Mouse (Mus musculus) left cerebral cortex, adult 11 months (tissue): ENCODE measurements at regions not wholly inside any gene's neighbourhood (a gene's known extent, or its start where the extent isn't known, plus 50 kb on each side); places are given as distances from the start of the nearest gene placed in this dataset.

Experiments
- DNase-seq: peaks from one replicate; pipeline ENCODE4 v3.0.0; 2022; ENCODE audit warnings: low spot score

DNA sequence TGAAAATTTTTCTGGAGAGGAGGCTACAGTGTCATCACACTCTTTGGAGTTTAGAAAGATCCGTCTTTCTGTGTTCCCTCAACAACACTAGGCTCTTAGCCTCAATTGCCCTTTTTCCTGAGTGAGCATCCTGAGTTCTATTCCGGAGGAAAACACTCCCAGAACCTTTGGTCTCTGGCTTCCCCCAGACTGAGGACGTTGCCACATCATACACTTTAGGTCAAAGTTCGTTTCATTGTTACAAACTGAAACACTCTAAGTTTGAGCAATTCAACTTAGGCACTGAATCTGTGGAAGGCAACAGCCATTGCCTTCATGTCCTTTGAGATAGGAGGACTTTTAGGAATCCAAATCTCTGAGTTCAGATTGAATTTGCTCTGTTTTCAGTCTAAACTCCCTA lies 85.0 kb downstream of the Arl4a start:
- DNase-seq = no peak

DNA sequence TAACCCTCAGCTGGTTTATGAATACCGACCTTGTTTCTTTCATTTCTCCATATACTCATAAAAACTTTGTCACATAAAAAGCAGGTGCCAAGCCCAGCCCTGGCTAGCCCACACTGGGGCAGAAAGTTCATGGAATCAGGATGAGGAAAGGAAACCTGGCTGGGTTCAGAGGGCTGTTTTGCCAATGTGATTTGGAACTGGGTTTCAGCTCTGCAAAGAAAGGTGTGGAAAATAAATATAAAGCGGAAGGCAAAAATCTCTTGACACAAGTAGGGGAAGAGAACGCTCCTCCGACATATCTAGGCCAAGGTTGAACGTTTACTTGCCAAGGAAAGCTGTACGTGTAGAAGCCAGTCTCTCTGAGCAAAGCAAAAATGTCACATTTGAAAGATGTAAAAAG lies 85.9 kb downstream of the Arl4a start:
- no peak for DNase-seq

DNA sequence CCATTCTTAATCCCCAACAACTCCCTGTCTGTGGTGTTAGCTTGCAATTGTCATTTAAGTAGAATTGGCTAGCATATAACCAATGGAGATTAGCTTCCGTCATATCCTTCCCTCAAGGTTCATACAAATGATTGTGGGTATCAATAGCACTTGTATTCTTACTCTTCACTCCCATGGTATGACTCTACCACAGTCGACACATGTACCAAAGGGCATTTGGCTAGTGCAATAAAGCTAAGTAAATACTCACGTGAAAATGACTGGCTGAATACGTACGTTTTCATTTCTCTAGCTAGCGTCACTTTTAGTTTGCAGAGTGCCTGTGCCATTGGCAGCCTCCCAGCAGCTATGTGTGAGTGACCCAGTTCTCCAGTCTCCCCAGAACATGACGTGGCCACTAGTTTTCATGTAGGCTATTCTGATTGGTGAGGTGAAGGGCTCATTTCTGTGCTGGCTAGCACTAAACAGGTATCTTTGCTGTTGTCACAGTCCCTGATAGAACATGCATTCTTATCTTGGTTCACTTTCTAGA lies 87.5 kb downstream of the Arl4a start:
- DNase-seq = no peak

DNA sequence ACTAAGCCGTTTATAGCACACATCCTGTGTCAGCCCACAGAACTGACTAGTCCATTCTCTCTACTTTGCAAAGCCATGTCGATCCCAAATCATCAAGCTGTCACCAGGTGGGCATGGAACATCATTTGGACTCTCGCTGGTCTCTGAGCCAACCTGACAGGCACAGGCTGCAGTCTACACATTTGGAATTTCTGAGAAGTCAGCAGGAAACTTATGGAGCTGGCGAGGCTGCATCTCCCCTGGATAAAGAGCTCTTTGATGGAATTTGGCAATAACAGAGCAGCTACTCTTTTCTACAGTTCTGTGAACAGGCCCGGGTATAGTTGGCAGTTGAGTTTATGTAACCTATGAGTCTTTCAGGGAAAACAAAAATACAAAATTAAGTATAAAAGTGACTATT lies 94.9 kb downstream of the Arl4a start:
- DNase-seq = no peak

DNA sequence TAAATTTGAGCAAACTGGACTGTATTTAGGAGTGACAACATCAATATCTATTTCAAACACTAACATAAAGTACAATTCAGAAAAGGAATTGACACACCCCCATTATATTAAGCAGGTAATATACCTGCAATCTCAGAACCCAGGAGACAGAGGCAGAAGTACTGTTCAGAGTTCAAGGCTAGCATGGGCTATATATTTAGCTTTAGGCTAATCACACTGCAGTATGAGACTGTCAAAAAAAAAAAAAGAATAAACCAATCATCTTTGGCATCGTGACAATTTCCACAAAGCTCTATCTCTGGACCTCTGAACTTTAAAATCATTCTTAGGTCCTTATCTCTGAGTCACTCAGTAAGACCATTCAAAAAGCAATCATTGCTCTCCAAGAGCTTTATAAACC lies 96.7 kb downstream of the Arl4a start:
- DNase-seq = no peak

DNA sequence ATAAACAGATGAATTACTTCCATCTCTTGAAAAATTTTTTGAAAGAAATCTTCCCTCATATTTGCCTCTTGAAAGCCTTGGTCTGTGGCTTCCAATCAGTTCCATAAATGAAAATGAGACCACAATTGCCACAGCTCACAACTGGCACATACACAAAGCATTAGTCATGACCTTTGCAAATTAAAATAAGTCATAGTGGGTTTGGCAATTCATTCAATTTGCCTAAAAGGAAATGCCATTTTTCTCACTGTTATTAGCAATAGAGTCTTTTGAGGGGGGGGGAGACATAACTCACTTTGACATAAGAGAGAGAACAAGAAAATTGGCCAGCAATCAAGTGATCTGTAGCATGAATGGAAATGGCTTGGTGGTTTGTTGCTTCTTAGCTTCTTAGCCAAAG lies 98.8 kb downstream of the Arl4a start:
- DNase-seq = no peak

DNA sequence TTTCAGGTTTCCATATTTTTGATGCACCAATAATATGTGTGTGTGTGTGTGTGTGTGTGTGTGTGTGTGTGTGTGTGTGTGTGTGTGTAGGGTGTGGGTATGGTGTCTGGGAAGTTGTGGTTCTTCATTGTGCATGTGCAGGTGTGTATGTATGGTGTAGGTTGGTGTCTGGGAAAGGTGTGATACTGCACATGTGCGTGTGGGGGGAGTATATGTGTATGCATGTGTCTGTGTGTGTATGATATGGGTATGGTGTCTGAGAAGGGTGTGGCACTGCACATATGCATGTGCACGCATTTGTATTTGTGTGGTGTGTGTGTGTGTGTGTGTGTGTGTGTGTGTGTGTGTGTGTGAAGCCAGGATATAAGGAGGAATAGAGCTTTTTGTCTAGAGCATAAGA lies 99.6 kb downstream of the Arl4a start:
- DNase-seq = no peak

DNA sequence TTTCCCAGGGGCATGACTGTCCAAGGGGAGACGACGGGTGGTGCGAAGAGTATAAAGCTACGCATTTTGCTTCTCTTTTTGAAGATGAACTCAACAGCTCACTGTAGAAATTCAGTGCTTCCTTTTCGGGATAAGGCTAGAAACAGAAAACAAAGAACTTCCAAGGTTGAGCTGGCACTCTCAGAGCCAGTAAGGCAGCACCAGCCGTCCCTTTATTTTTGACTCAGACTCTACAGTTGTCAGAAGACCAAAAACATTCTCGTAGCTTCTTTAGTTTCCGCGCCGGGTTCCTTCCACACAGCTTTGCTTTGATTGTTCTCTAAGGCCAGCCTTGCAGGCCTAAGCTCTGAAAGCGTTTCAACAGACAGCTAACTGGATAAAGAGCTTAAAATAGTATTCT lies 101.5 kb downstream of the Arl4a start:
- no peak for DNase-seq

DNA sequence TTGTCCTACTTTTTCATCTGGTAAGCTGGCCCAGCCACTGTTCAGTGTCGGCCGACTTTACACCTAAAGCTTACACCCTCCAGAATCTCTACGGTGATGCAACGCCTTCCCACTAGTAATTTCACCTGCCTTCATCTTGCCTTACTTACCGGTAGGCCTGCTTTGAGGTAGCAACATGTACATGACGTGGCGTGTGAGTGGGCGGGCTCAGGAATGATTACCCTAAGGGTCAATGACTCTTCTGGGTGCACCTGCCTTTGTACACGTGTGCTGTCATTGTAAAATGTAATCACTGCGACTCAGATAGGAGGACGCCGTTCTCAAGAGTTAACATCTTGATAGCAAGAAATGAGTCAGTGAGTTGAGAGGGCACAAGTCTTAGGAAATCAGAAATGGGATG lies 102.0 kb downstream of the Arl4a start:
- DNase-seq = no peak

DNA sequence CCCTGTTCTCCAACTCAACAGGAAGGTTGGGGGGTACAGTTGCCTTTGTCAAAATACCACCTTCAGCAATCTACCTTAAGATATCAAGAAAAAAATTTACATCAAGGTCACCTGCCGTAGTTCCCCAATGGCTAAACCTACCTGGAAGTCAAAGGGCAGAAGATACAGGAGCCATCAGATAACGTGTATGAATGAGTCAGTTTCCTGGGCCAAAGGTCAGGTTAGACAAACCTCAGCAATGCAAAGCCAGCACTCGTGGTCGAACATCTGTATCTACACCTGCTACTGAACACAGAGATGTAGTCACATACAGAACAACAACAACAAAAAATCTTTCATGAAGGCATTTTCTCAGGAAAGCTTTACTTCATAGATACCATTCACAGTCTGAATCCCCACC lies 102.9 kb downstream of the Arl4a start:
- DNase-seq = no peak

DNA sequence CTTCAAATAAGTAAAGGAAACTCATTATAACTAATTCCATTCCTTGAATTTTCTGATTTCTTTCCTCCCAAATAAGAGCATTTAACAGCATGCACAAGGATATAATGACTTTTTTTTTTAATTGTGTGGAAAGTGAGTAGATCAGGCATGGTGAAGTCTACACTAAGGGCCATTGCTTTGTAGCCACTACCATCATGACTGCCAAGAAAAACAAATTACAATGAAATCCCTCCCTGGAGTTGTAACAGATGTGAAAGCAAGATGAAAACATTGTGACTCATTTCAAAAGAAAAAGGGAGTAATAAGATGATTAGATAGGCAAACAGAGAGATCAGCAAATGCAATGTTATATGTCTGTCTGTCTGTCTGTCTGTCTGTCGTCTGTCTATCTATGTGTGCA lies 106.6 kb downstream of the Arl4a start:
- no peak for DNase-seq

DNA sequence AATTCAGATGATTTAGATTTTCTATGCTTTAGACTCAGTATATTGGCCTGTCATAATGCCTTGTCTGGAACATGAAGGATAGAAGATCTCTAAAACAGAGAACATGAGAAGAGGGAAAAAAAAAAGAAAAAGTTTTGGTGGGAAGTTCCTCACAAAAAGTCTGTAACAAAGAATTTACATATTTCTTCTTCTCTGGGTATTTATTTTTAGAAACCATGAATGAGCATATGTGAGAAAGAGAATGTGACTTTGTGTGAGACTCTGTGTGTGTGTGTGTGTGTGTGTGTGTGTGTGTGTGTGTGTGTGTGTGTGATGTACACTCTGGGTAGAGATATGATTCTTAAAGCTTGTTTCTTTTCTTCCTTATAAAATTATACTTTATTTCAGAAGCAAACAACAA lies 109.9 kb downstream of the Arl4a start:
- no peak for DNase-seq

DNA sequence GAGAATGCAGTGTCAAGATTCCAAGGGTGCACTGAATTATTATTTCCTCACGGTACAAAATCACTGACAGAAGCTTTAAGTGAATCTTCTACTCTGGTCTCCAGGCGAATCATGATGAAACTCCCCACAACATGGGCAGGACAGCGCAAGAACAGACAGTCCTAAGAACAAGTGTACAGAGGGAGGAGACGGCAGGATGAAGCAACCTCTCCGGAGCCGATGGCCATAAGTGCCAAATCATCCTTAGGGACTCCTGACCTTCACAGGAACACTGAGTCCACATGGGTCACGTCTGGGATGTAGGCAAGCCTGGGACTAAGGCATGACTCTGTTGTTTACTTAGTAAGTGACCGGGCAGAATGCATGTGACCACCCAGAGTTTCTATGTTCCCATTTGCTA lies 110.8 kb downstream of the Arl4a start:
- DNase-seq = no peak

DNA sequence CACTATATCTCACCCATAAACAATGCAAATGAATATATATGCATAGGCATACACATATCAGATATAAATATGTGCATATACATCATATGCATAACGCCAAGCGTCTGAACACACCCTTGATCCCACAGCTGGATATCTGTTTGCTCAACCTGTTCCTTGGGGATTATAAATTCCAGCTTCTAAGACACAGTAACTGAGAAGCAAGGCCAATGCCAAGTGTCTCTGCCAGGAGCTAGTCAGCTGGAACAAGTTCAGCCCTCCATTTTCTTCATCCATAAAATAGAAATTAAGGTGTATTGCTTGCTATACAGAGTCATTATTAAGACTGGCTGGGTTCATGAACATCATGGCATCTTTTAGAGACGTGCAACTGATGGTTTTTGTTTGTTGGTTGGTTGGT lies 116.3 kb downstream of the Arl4a start:
- no peak for DNase-seq

DNA sequence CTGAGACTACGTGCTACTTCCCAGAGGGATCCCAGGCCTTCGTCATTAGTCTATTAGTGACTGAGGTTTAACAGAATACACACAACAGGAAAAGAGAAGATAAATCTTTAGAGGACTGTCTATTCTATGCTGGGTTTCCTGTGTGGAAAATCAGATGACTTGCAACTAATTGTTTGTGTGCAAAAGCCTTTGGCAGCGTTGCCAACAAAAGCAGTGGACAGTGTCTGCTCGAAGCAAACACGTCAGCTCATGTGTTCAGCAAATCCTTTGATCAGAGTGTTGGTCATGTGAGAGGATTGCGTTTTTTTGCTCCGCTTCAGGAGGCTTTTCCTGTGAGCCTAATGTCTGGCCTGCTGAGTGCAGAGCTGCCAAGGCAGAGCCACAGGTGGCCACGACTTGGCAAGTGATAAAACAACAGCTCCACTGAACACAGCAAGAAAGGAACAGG lies 117.3 kb downstream of the Arl4a start:
- no peak for DNase-seq

DNA sequence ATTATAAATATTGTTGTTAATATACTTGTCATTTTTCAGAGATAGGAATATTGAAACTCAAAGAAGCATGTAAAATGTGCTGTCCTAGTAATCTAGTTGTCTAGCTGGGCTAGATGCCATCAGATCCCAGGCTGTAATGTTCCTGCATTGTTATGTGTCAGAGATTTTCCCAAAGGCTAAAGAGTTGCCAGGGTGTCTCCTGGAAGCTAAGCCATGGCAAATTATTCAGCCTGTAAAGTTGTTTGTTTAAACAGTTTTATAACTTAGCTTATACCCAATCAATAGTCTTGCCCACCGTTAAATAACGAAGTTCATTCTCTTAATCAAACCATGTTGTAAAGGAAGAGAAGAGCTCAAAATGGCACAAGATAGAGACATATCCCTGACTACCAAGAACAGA lies 117.9 kb downstream of the Arl4a start:
- DNase-seq = no peak

DNA sequence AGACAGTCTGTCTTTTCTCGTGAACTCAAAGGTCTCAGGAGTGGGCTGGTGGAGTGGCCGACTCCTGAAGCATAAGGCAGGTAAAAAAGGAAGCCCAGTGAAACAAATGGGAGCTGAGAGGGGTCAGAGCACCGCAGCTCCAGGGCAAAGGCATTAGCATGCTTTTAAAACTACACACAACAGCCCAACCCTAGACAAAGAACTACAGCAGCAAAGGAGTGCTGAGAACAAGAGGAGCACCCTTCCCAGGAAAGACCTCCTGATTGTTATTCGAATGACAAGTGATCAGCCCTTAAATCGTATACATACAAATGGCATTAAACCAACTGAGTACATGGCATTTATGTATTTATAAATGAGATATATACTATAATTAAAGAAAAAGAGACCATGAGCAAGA lies 149.3 kb downstream of the Arl4a start:
- DNase-seq = no peak

DNA sequence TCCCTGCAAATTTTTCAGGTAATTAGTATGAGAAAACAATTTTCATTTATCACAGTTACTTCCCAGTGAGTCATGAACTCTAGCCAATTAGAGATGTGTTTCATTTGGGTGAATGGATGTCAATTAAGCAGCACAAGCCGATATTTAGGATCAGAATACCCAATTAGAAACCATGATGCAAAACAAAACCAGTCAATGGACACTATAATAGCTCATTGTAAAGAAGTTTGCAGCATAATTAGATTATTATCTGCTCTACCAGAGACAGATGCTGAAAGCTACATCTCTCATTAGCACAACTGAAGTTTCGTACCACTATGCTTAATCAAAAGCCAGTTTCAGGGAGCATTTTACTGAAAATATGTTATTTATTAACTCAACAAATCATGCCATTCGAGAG lies 152.5 kb downstream of the Arl4a start:
- no peak for DNase-seq

DNA sequence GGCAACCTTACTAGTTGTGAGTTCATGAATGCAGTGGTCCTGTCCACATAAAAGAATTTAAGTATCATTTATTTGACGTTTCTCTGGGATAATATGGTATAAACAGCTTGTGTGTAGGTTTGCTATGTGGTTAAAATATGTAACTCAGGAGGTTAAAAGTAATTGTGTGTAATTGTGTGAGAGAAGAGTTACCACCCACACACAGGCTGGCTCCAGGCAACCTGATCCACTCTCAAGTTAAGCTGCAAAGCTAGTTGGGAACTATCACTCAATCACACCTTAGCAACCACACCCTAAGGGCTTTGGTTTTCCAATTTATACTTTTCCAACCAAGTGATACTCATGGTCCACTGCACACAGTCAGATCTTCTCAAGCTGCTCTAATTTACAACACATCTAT lies 157.5 kb downstream of the Arl4a start:
- DNase-seq = no peak

DNA sequence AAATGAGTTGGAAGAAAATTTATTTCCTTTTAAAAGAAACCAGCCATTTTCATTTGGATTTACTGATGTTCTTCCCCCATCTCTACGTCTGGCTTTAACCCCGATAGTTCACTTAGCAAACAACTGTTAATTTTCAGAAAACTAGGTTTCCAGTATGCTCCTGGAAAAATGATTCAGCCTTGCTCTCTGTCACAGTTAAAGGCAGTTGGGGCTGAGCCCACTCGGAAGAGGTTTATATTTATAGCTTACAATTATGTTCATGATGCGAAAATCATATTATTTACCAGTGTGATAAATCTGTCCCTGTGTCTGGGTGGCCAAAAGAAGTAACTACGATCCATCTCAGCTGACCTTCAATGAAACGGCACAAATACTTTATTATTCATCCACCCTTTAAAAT lies 163.9 kb downstream of the Arl4a start:
- DNase-seq = no peak

DNA sequence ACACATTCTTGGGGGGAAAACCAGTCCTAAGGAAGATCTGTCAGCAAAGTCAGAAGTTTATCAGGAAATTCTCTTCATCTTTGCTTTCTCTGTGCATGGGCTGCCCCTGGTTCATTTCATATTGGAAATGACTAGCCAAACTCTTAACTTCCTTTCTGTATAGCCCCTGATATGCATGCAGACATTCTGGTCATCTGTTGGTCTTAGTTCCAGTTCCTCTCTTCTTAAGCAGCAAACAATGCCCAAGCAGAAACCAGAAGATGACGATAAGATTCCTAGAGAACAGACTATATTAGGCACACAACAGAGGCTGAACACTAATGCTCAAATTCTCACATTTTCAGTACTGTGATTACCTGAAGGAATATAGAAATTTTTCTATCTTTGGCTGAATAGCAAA lies 176.0 kb downstream of the Arl4a start:
- no peak for DNase-seq

DNA sequence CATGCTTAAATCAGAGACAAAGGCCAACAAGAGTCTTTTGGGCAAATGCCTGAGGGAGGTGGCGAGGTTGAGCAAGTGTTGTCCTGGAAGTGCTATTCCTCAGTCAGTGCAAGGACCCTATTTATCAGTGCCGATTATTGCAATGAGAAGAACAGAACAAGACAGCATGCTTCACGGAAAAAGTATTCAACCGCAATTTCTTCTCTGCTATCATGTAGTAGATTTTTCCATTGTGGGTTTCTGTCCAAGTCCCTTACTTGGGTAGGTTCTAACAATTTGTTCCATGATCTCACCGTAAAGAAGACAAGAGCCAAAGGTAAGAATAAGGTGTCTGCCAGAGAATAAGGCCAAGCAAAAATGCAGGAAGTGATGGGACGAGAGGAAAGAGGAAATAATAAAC lies 186.2 kb downstream of the Arl4a start:
- no peak for DNase-seq

DNA sequence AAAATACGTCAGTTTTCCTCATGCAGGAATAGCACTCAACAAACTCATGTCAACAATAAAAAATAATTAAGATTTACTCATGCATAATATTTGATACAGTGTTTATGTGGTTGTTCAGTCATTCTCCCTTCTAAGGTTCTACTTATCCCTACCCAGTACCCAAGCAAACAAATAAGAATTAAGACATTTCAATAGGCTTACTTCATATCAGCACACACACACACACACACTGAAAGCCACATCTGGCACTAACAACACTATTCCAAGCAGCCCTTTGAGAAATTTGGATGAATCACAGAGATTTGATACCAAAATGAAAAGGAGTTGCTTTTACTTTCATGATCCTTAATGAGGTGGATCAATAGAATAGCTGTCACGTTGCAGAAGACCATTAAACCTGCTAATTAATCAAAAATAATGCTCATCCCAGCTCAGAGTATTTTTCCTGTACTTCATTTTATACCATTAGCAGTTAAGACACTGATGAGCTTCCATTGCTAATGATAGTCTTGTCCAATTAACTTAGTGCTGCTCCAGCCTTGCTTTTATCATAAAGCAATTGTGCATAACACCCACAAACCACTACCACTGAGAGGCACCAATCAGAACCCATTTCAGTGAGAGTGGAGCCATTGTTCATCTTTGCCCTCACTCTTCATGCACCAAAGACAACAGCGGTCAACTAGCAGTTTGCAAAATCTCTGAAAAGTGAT lies 188.3 kb downstream of the Arl4a start:
- no peak for DNase-seq

DNA sequence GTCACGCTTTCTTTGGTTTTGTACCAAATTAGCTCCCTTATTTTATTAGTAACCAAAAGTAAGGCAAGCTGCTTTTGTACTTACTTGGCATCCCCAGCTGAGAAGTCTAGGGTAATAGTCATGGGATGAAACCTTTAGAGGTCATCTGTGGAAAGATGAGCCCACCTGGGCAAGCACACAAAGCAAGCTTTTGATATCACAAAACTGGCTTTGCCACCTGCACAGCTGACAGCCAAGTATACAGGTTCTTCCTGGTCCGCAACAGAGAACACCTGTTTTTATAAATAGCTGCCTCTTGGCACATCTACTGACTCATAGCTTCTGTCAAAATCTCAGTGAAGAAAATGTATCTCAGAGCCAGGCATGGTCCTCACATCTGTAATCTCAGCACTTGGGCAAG lies 197.2 kb downstream of the Arl4a start:
- DNase-seq = no peak

DNA sequence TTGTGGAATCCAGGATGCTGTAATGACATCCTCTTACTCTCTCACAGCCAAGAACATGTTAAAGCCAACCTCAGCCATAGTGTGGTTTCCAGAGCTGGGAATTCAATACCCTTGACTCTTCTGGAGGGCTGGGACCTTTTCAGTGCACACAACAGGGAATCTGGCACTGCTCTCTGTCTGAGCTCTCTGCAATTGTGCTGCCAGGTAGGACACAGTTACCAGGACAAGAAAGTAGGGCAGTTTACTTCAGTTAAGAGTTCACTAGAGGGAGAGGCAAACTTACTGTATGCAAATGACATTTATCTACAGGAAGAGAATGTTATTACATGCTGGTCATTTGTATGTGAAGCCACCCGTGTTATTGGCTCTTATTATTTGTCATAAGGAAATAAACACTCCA lies 197.6 kb downstream of the Arl4a start:
- DNase-seq = no peak
